Mouse (Mus musculus) hematopoietic stem cell, adult 5-6 weeks (primary cell): Measurements from ENCODE around the gene Ap4m1. TPM values are rescaled to one million over a fixed set of nuclear protein-coding genes. Genes with fewer than 3 reads are reported as not detected.
"Not testable (repeated sequence)": the region's sequence is repeated elsewhere in the genome, so short reads cannot be mapped to it uniquely, and the experiment has no call there.

Experiments
- ATAC-seq, 2 experiments: fragments of 125-278 bp in 1 of 2; replicated peaks in 1 of 2; 2 replicates each; pipeline ENCODE4 v1.8.0; 2016 to 2017; ENCODE audit warnings: inconsistent platforms in 2 of 2, mild to moderate bottlenecking in 2 of 2, moderate number of reproducible peaks in 2 of 2, low read depth in 1 of 2, moderate TSS enrichment in 1 of 2; ENCODE audit not compliant: low FRiP score in 2 of 2, poor library complexity in 2 of 2, severe bottlenecking in 2 of 2, insufficient read depth in 1 of 2, low TSS enrichment in 1 of 2
- total RNA-seq: library from RNA; stranded (forward); fragments of 172-1452, 232-1000 nt; gene quantifications from 2 replicates; pipeline ENCODE4 v1.2.3, GENCODE M21; 2017

Gene Ap4m1
- total RNA-seq, 1 experiment from 2014 or later: 34.8 TPM

DNA sequence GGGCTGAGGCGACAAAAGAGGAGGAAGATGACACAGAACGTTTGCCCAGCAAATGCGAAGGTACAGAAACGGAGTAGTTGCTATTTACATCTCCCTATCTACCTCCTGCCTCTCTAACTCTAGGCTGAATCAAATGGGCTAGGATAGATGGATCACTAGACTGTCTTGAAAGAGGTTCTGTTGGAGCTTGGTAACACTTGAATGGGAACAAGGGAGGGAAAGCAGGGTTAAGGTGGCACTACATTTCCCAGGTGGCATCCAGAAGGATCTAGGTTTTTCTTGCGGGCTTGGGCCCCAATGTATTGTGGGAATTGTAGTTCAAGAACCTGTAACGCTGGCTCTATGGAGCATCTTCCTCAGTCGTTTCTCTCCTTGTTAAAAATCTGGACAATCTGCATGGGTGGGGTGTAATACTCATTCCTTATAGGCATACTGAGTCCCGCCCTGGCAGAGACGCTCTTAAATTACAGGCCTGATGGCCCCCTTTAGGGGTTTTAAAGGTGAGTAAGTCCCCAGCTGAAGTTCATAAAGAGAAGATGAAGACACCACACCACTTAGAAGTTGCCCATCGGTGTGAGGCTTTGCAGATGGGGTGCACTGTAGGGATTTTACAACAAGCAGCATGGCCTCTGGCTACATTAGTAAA is 16.0 kb downstream of the Ap4m1 start:
- peak; percentile 71 to 80 for ATAC-seq

DNA sequence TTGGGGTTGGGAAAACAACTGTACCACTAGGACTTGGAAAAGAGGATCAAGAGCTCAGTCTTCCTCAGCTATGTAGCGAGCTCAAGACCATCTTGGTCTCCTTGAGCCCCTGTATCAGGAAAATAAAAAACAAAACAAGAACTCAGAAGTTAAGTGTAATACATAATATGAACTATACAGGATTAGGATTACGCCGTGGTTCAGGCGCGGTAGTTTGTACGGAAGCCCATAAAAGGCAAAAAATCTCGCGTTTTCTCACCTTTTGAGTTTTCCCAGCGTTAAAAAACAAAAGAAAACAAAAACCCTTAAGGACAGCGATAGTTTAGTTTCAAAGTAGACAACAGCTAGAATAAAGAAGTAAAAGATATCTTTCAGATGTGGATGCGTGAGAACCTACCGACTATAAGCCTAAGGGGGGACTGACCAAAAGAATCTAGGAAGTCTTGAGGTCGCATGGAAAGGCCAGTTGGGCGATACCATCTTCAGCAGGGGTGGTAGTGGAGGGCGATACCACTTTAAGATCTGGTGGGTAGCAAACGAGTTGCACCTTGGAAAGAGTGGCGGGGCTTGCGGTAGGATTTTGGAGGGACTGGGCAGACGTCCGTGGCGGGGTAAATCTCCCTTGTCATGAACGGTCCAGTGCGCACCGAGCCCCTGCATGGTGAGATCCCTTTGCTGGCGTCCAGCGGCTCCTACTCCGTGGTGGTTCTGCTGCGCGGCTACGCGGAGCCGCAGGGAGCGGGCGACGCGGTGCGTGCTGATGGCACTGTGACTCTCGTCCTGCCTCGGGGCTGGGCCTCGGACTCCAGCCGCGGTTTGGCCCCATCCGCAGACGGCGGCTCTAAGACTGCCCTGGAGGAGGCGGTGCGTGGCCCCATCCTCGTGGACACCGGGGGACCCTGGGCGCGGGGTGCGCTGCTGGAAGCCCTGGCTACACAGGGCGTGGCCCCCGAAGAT is 22.2 kb downstream of the Ap4m1 start, which contains the start of gene Mblac1:
Mblac1 (plus strand) TSS at position 544 of the 957 bp plus-strand sequence.
- peak; percentile 74 to 78 for ATAC-seq

DNA sequence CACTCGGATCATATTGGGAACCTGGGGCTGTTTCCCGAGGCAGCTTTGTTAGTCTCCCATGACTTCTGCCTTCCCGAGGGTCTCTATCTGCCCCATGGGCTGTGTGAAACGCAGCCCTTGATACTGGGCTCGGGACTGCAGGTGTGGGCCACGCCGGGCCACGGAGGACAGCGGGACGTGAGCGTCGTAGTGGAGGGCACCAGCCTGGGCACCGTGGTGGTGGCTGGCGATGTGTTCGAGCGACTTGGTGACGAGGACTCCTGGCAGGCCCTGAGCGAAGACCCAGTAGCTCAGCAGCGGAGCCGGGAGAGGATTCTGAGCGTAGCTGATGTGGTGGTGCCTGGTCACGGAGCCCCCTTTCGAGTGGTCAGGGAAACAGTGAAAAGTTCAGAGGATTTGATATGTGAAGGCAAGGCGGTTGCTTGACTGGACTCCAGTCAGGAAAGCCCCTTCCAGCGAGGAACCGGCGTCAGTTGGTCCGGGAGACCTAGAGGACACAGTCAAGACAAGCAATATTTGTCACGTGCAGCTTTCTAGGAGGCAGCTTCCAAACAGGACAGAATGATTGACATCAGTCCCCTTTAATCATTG is 23.0 kb downstream of the Ap4m1 start:
- ATAC-seq: peak; percentile 4 to 14; a peak in 1 of 4 replicates

DNA sequence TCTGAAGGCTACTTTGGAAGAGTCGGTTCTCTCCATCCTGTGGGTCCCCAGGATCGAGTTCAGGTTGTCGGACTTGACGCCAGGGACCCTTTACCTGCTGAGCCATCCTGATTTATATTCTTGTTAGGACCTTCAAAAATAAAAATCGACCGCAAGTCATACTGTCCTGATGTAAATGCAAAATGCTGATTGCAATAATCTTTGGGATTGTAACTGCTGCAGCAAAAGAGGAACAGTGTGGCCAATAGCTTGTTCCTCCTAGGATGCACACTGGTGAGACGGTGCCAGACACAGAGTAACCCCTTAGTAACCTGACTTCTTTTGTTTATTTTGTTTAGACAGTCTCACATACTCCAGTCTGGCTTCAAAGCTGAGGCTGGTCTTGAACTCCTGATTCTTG is 23.7 kb downstream of the Ap4m1 start:
- ATAC-seq: 0 out of 4 replicates have a peak, but pooled peaks have one; percentile 8 to 26

DNA sequence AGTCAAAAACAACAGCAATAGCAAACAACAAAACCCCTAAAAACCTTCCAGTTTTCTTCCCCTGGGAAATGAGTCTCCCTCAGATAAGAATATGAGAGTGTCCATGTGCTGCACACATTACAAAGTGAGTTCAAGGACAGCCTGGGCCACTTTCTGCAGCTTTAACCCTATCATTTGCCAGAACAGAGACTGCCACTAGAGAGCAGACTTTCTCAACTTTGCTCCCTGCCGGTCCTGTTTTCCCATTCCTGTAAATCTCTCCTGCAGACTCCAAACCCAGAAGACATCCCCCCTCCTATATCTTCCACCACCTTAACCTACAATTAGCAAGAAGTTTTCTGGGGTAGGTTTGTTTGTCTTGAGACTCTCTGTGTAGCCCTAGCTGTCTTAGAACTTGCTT is 27.8 kb downstream of the Ap4m1 start:
- ATAC-seq: no peak

DNA sequence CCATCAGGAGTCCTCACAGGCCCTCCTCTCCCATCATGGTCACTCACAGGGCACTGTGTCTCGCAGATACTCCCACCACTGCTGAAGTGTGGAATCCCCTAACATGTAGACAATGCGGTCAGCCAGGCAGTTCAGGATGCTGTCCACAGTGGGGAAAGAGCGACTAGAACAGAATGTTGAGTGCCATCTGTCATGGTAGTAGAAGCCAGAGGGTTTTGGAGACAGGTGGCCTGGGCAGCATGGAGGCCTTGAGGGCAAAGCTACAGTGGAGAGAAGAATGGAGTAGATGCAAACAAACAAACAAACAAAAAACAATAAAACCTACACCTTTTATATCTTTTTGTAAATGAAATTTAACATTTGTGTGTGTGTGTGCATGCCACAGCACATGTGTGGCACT is 30.3 kb downstream of the Ap4m1 start:
- ATAC-seq: no peak

DNA sequence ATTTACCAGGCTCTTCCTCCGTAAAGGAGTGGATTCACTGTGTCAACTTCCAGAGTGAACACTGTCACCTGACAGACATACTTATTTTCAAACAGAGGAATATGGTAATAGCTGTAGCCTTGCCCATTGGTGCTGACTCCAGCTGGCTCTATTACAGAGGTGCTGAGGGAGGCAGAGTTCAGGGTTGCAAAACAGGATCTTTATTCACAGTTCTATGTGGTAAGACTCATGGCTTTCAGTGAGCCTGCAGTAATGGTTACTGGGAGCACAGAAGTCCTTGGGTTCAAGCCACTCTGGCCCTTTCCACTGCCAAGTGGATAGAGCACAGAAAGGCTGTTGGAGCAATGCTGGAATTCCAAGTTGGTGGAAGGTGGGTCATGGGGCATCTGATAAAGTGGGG is 35.5 kb downstream of the Ap4m1 start:
- no peak; a peak in 1 of 4 replicates for ATAC-seq

DNA sequence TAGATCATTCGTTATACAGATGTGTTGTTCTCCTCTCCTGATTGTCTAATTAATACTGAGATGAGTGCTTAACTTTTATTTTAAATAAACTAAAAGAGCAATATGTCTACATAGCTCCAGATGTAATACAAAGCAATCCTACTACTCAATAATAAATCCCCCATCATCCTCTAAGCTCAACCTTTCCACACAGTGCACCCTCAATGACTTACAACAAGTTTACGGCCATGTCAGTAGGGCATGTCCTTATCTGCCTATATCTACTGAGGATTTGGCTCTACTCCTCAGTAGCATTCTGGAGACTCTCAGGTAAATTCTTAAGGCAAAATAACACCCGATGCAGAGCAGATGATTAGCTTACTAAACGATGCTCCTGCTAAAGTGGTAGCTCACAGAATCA is 36.1 kb downstream of the Ap4m1 start:
- no peak for ATAC-seq

DNA sequence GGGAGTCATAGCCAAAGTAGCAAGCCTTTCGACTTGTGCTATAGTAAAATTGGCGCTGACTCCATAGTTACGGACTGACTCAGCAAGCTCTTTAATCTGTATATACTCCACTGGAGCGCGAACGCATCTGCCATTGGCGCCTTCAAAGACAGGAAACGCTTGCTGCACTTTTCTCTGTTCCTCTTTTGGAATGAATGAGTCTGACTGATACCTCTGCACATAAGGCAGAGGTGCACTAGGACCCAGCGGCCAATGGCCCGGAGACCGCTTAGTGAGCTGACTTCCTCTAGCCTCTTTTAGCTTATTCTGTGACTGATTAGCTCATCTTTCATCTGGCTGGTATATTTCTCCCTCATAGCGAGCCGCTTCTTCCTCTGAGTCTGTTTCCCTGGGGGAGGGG is 44.8 kb downstream of the Ap4m1 start:
- not testable (repeated sequence) for ATAC-seq

DNA sequence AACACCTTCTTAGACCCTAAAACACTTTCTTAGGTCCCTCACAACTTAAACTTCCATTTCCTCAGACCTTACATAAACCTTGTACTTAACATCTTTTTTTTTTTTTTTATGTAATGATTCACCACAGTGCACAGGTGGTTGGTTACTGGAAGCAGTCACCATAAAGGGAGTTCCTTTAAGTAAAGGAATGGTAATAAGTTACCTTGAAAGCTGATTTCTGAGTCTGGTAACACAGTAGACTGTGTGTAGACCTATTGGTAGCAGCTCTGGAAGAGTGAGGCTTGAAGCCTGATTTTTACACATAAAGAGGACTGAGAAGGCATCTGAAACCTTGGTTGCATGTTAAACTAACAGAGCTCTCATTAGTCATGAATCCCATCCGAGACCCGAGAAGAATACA is 48.1 kb downstream of the Ap4m1 start:
- no peak for ATAC-seq

DNA sequence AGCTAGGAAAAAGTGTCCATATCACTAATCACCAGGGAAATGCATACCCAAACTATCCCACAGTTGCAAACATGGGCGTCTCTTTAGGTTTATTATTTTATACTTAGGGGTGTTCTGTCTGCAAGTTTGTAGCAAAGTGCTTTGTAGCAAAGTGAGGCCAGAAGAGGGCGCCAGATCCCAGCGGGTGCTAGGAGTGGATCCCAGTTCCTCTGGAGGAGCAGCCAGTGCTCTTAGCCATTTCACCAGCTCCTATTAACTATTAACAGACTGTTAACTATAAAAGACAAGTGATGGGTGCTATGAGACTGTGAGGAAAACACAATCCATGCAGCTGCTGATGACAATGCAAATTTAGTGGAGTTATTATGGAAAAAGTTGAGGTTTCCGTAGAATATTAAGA is 50.3 kb downstream of the Ap4m1 start:
- peak; percentile 44 to 71; a peak in 3 of 4 replicates for ATAC-seq

DNA sequence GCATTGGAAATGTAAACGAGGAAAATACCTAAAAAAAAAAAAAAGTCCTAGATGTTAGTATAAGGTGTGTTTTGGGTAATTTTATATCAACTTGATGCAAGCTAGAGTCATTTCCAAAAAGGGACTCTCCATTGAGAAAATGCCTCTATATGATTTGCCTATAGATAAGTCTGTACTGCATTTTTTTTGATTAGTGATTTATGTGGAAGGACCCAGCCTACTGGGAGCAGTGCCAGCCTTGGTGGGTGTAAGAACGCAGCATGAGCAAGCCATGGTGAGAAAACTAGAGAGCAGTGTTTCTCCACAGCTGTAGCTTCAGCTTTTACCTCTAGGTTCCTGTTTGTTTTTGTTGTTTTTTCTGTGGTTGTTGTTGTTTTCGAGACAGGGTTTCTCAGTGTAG is 51.5 kb downstream of the Ap4m1 start:
- ATAC-seq: no peak

DNA sequence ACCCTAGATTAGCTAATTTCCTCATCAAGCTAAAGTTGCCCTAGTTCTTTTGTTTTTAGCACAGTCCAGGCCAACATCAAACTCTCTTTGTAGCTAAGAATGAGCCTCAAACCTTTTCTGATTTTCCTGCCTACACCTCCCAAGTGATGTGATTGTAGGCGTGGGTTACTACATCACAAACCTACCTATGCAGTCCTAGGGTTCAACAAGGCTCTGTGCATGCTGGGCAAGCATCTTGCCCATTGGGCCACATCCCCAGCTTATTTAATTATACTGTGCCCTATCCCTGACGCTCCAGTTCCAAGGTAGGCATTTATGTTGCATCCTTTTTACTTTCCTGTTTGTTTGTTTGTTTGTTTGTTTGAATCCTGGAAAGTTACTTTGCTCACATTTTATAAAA is 53.9 kb downstream of the Ap4m1 start, which contains the start of gene Nxpe5:
Nxpe5 (plus strand) TSS at position 199 of the 400 bp plus-strand sequence.
- no peak for ATAC-seq

DNA sequence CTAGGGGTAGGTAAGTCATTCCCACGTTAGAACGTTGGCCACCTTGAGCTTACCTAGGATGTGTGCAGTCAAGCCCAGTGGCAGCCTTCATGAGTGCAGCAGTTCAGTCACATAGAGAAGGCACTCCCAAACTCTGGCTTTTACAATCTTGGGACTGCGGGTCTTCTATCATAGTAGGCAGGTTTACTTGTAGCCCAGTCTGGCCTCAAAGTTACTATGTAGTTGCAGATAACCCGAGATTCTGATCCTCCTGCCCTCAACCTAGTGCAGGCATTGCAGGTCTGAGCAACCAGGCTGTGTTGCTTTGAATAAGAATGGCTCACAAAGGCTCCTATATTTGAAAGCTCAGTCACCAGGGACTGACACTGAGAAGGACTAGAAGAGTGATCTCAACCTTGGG is 54.7 kb downstream of the Ap4m1 start:
- no peak for ATAC-seq

DNA sequence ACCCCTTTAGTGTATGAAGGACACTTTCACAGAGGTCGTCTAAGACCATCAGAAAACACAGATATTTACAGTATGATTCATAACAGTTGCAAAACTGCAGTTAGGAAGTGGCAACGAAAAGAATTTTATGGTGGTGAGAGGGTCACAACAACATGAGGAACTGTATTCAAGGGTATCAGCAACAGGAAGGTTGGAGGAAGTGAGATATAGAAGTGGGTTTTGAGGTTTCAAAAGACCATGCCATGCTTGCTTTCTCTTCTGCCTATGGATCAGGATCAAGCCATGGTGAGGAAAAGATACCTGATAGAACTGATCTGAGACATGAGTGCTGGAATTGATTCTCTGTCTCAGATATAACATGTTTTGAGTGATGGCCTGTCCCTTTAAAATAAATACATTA is 55.6 kb downstream of the Ap4m1 start:
- peak; percentile 88 to 93 for ATAC-seq

DNA sequence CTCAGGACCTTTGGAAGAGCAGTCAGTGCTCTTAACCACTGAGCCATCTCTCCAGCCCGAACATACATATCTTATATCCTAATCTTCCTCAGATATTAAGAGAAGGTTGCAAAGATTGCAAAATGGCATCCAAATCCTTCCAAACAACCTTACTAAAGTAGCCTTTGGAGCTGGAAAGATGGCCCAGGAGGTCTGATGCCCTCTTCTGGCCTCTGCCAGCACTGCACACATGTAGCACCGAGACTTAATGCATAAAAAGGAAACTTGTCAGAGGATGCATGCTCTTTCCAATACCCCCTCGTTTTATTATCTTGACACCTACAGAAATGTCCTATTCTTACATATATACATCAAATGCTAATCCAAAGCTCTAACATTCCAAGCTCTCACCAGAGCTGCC is 56.2 kb downstream of the Ap4m1 start:
- ATAC-seq: peak in 1 of 2 experiments; percentile 22; a peak in 1 of 4 replicates

DNA sequence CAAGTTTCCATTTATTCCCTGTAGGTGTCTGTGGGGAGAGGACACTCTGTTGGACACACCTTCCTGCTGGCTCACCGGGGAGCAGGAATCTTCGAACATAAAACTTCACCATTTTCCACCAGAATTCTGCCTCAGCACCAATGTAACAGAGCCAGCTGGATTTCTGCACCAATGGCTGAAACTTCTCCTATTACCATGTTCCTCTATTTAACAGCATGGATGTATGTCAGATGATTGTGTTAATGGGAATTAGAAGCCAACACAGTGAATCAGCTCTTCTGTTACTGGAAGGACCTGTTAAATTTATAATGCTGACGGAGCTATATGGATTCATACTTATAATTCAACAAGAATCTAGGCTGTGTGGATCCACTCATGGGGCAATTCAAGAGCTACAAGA is 57.7 kb downstream of the Ap4m1 start:
- ATAC-seq: no peak
